13 mouse cellular contexts compared by ENCODE assay signal in the genomic region with DNA sequence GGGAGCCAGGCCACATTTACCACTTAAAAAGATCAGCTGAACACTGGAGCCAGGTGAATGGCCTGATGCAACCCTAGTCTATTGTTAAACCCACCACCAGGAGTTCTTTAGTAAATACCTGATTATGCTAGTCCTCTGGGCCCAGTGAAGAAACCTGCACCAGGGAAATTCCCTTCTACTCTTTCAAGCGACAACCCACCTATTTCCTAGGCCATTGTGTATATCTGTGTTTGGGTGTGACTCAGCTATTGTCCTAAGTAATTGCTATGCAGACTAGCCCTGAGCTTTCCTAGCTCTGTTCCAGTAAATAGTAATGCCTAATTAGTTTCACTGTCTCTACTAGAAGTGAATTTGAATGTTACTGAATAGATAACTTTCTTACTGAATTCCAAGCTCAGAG.
"Had no signal": no experiment of that assay in that cellular context is flagged by ENCODE, and none has a peak within 500 bp of the region (broad histone marks: within the 10 kb centered on the region; RNA-seq: fewer than 3 reads in every experiment).

No protein-coding gene starts in this region.

- H3K4me2 ChIP-seq: lung, embryonic 14.5 days; midbrain, embryonic 12.5 days; neural tube, embryonic 12.5 days; stomach, embryonic 15.5 days had no signal

- H3K4me3 ChIP-seq: megakaryocyte, embryonic 14.5 days; midbrain, embryonic 12.5 days; neural tube, embryonic 12.5 days; stomach, embryonic 15.5 days had no signal

- H3K27me3 ChIP-seq: midbrain, embryonic 12.5 days; neural tube, embryonic 12.5 days; stomach, embryonic 15.5 days had no signal

- H3K4me1 ChIP-seq: midbrain, embryonic 12.5 days; neural tube, embryonic 12.5 days had no signal

- H3K9ac ChIP-seq: lung, embryonic 14.5 days; midbrain, embryonic 12.5 days; neural tube, embryonic 12.5 days; stomach, embryonic 15.5 days had no signal

- DNase-seq: lung, adult 18-20 months; lung, embryonic 14.5 days; lung, postnatal 10 days; midbrain, embryonic 14.5 days; right cerebral cortex, postnatal 14 days; thymus, adult 18-20 months; thymus, postnatal 14 days; thymus, postnatal 36 days had no signal

- H3K9me3 ChIP-seq: megakaryocyte, embryonic 14.5 days; midbrain, embryonic 12.5 days; neural tube, embryonic 12.5 days; stomach, embryonic 15.5 days had no signal

- H3K27ac ChIP-seq: macrophage; midbrain, embryonic 12.5 days; neural tube, embryonic 12.5 days; stomach, embryonic 15.5 days had no signal

- H3K36me3 ChIP-seq: midbrain, embryonic 12.5 days; neural tube, embryonic 12.5 days; stomach, embryonic 15.5 days had no signal
